Mouse (Mus musculus): ENCODE measurements around the gene Btbd2.

GRCm38 (mm10) chr10:80654866-80655265 lies 2.0 kb downstream of the Btbd2 start:
- no peak for TF ChIP-seq CTCF (IDR thresholded peaks at IDR 0.05; ENCODE audit: low read depth)
- no peak for TF ChIP-seq EP300 (IDR thresholded peaks at IDR 0.05; ENCODE audit: low read depth)

All from heart, postnatal 0 days (tissue).